Mouse (Mus musculus) limb, embryonic 13.5 days (tissue): ENCODE measurements around the gene Pim1. TPM values are rescaled to one million over a fixed set of nuclear protein-coding genes. Genes with fewer than 3 reads are reported as not detected.
"Not testable (repeated sequence)": the region's sequence is repeated elsewhere in the genome, so short reads cannot be mapped to it uniquely, and the experiment has no call there.

Experiments
- ATAC-seq: fragments of 200-750 bp; cut with Nextera tagmentation; 2 replicates; pipeline ENCODE4 v1.8.0; 2017; ENCODE audit warnings: low read depth, moderate number of reproducible peaks, moderate TSS enrichment; ENCODE audit not compliant: low FRiP score
- H3K27ac ChIP-seq: fragments of 300-500 bp; sonication (generic); 2 replicates; pipeline ENCODE4 v1.5.1; 2015; ENCODE audit warnings: inconsistent platforms, mild to moderate bottlenecking, moderate library complexity
- H3K27me3 ChIP-seq: fragments of 300-500 bp; sonication (generic); 2 replicates; pipeline ENCODE4 v1.6.1; 2015; ENCODE audit warnings: mild to moderate bottlenecking, inconsistent platforms
- H3K36me3 ChIP-seq: fragments of 300-500 bp; sonication (generic); 2 replicates; pipeline ENCODE4 v1.6.1; 2015; ENCODE audit warnings: inconsistent platforms, mild to moderate bottlenecking, moderate library complexity
- H3K4me1 ChIP-seq: fragments of 300-500 bp; sonication (generic); 2 replicates; pipeline ENCODE4 v1.6.1; 2015; ENCODE audit warnings: inconsistent platforms
- H3K4me2 ChIP-seq: fragments of 300-500 bp; sonication (generic); replicated peaks from 2 replicates; pipeline ENCODE4 v1.6.1; 2015; ENCODE audit warnings: inconsistent platforms, mild to moderate bottlenecking, moderate library complexity
- H3K4me3 ChIP-seq: fragments of 300-500 bp; sonication (generic); 2 replicates; pipeline ENCODE4 v1.5.1; 2015; ENCODE audit warnings: moderate library complexity, mild to moderate bottlenecking, inconsistent platforms
- H3K9ac ChIP-seq: fragments of 300-500 bp; sonication (generic); 2 replicates; pipeline ENCODE4 v1.6.1; 2015; ENCODE audit warnings: mild to moderate bottlenecking, inconsistent platforms
- H3K9me3 ChIP-seq: fragments of 300-500 bp; sonication (generic); 2 replicates; pipeline ENCODE4 v1.6.1; 2016; ENCODE audit warnings: inconsistent platforms
- WGBS: fragments of 180-500 bp; shearing (Covaris S2); methylation state at CpG from one replicate; pipeline ENCODE4 v1.1.7; 2015; 5-methylcytosine and 5-hydroxymethylcytosine counted together
- polyA plus RNA-seq: library from polyadenylated mRNA; unstranded; fragments of >200 nt; fragmentation: Nextera tagmentation; extraction: Ambion mirVana; gene quantifications from 2 replicates; pipeline ENCODE4 v1.2.1, GENCODE M21; 2015

Gene Pim1
- polyA plus RNA-seq, 1 experiment from 2014 or later = 18.9 TPM

- peaks cover 23% of the 10 kb centered on the region for H3K36me3 ChIP-seq
- 55% methylated on average over 4 of the region's 4 CpGs for WGBS
- no peak overlapping the region for H3K27ac ChIP-seq
- H3K9me3 ChIP-seq = no peaks in the 10 kb centered on the region
- H3K27me3 ChIP-seq = 0 out of 2 replicates have a peak, but pooled peaks cover 4% of the 10 kb centered on the region
- no peak for ATAC-seq
- H3K4me1 ChIP-seq = peaks cover 14% of the 10 kb centered on the region
- no peak overlapping the region for H3K9ac ChIP-seq
- H3K4me3 ChIP-seq = no peak overlapping the region
- no peak overlapping the region for H3K4me2 ChIP-seq
These were observed 7.5 kb downstream of the Pim1 start for GRCm38 (mm10) chr17:29498028-29498427.

GRCm38 (mm10) chr17:29498952-29499351 lies 8.4 kb downstream of the Pim1 start:
- H3K27ac ChIP-seq, H3K27me3 ChIP-seq, H3K9me3 ChIP-seq, H3K9ac ChIP-seq, ATAC-seq, H3K4me2 ChIP-seq, H3K4me1 ChIP-seq, H3K4me3 ChIP-seq: not testable (repeated sequence)
- peaks cover 16% of the 10 kb centered on the region for H3K36me3 ChIP-seq
- 85% methylated on average over 2 of the region's 2 CpGs for WGBS

- H3K4me1 ChIP-seq = peaks cover 9% of the 10 kb centered on the region; the same call in 1 of the 2 replicates
- no peaks in the 10 kb centered on the region; the same call in 1 of the 2 replicates for H3K9me3 ChIP-seq
- peaks cover 10% of the 10 kb centered on the region for H3K36me3 ChIP-seq
- H3K9ac ChIP-seq = no peak overlapping the region
- no peak for ATAC-seq
- peaks cover 10% of the 10 kb centered on the region; the same call in 1 of the 2 replicates for H3K27me3 ChIP-seq
- H3K4me3 ChIP-seq = no peak overlapping the region
- H3K27ac ChIP-seq = no peak overlapping the region
- no peak overlapping the region for H3K4me2 ChIP-seq
- WGBS = 79% methylated on average over 6 of the region's 6 CpGs
These were observed 9.0 kb downstream of the Pim1 start for GRCm38 (mm10) chr17:29499511-29499910.

GRCm38 (mm10) chr17:29500243-29500740 lies 9.7 kb downstream of the Pim1 start:
- Histone ChIP-seq H3K4me1 (peaks cover 7% of the 10 kb centered on the region; the same call in 1 of the 2 replicates), H3K9ac (no peak overlapping the region), H3K9me3 (no peaks in the 10 kb centered on the region; the same call in 1 of the 2 replicates), H3K4me3 (no peak overlapping the region), H3K4me2 (no peak overlapping the region), H3K27me3 (peaks cover 10% of the 10 kb centered on the region; the same call in 1 of the 2 replicates), H3K27ac (no peak overlapping the region), H3K36me3 (peaks cover 5% of the 10 kb centered on the region; the same call in 1 of the 2 replicates)
- WGBS = 78% methylated on average over 7 of the region's 7 CpGs
- ATAC-seq = no peak

GRCm38 (mm10) chr17:29500802-29501469 lies 10.4 kb downstream of the Pim1 start:
- no peak overlapping the region for H3K4me2 ChIP-seq
- no peaks in the 10 kb centered on the region; the same call in 1 of the 2 replicates for H3K9me3 ChIP-seq
- H3K4me3 ChIP-seq = no peak overlapping the region
- ATAC-seq = no peak
- peaks cover 5% of the 10 kb centered on the region; the same call in 1 of the 2 replicates for H3K36me3 ChIP-seq
- H3K9ac ChIP-seq = no peak overlapping the region
- H3K27ac ChIP-seq = no peak overlapping the region
- H3K4me1 ChIP-seq = peaks cover 7% of the 10 kb centered on the region; the same call in 1 of the 2 replicates
- peaks cover 10% of the 10 kb centered on the region; the same call in 1 of the 2 replicates for H3K27me3 ChIP-seq
- 70% methylated on average over 17 of the region's 17 CpGs for WGBS

- H3K4me1 ChIP-seq = peaks cover 7% of the 10 kb centered on the region; the same call in 1 of the 2 replicates
- H3K9ac ChIP-seq = no peak overlapping the region
- no peak for ATAC-seq
- H3K36me3 ChIP-seq = no peaks in the 10 kb centered on the region
- no peak overlapping the region for H3K27ac ChIP-seq
- peak overlapping the region; percentile 49; the same call in 1 of the 2 replicates for H3K4me2 ChIP-seq
- H3K4me3 ChIP-seq = no peak overlapping the region
- 83% methylated on average over 7 of the region's 7 CpGs for WGBS
- no peaks in the 10 kb centered on the region; the same call in 1 of the 2 replicates for H3K9me3 ChIP-seq
- H3K27me3 ChIP-seq = peaks cover 10% of the 10 kb centered on the region; the same call in 1 of the 2 replicates
These were observed 11.6 kb downstream of the Pim1 start for GRCm38 (mm10) chr17:29502005-29502668.

- whole genome bisulfite sequencing = 16% methylated on average over 32 of the region's 32 CpGs
- Histone ChIP-seq H3K9me3 (no peaks in the 10 kb centered on the region; the same call in 1 of the 2 replicates), H3K4me2 (peak overlapping the region; percentile 49), H3K27ac (no peak overlapping the region), H3K4me3 (peak overlapping the region; percentile 21), H3K4me1 (peaks cover 7% of the 10 kb centered on the region; the same call in 1 of the 2 replicates), H3K9ac (no peak overlapping the region), H3K27me3 (peaks cover 10% of the 10 kb centered on the region; the same call in 1 of the 2 replicates), H3K36me3 (no peaks in the 10 kb centered on the region)
- no peak for ATAC-seq
These were observed 12.4 kb downstream of the Pim1 start for GRCm38 (mm10) chr17:29502669-29503665.

GRCm38 (mm10) chr17:29503700-29504099 lies 13.1 kb downstream of the Pim1 start:
- H3K4me1 ChIP-seq = peaks cover 7% of the 10 kb centered on the region; the same call in 1 of the 2 replicates
- H3K27me3 ChIP-seq = peaks cover 10% of the 10 kb centered on the region; the same call in 1 of the 2 replicates
- no peak overlapping the region for H3K9ac ChIP-seq
- H3K36me3 ChIP-seq = no peaks in the 10 kb centered on the region
- WGBS = 81% methylated on average over 5 of the region's 5 CpGs
- H3K9me3 ChIP-seq = no peaks in the 10 kb centered on the region; the same call in 1 of the 2 replicates
- no peak overlapping the region for H3K4me2 ChIP-seq
- H3K27ac ChIP-seq = no peak overlapping the region
- no peak overlapping the region for H3K4me3 ChIP-seq
- ATAC-seq = no peak

GRCm38 (mm10) chr17:29508927-29509608 lies 18.5 kb downstream of the Pim1 start:
- Histone ChIP-seq H3K4me1 (no peaks in the 10 kb centered on the region), H3K4me3 (no peak overlapping the region), H3K27me3 (peaks cover 2% of the 10 kb centered on the region; the same call in 1 of the 2 replicates), H3K9me3 (no peaks in the 10 kb centered on the region), H3K4me2 (no peak overlapping the region), H3K9ac (no peak overlapping the region), H3K36me3 (no peaks in the 10 kb centered on the region), H3K27ac (no peak overlapping the region)
- ATAC-seq = no peak
- WGBS = 75% methylated on average over 12 of the region's 12 CpGs

- no peaks in the 10 kb centered on the region for H3K4me1 ChIP-seq
- no peak overlapping the region for H3K27ac ChIP-seq
- H3K36me3 ChIP-seq = no peaks in the 10 kb centered on the region
- H3K27me3 ChIP-seq = no peaks in the 10 kb centered on the region
- ATAC-seq = no peak
- H3K9me3 ChIP-seq = no peaks in the 10 kb centered on the region
- no peak overlapping the region for H3K9ac ChIP-seq
- H3K4me3 ChIP-seq = no peak overlapping the region
- no peak overlapping the region for H3K4me2 ChIP-seq
- 49% methylated on average over 8 of the region's 8 CpGs for WGBS
These were observed 20.1 kb downstream of the Pim1 start for GRCm38 (mm10) chr17:29510691-29511090.
